Mouse (Mus musculus) midbrain, embryonic 12.5 days (tissue): Measurements from ENCODE around the gene Lair1. TPM values are rescaled to one million over a fixed set of nuclear protein-coding genes. Genes with fewer than 3 reads are reported as not detected.
"Not testable (repeated sequence)": the region's sequence is repeated elsewhere in the genome, so short reads cannot be mapped to it uniquely, and the experiment has no call there.

Source experiments
- ATAC-seq: fragments of 200-750 bp; cut with Nextera tagmentation; 2 replicates; pipeline ENCODE4 v1.8.0; 2017; ENCODE audit warnings: low read depth, moderate TSS enrichment, moderate library complexity; ENCODE audit not compliant: low FRiP score
- H3K27ac ChIP-seq: fragments of 300-500 bp; sonication (generic); replicated peaks from 2 replicates; pipeline ENCODE4 v1.5.1; 2016; ENCODE audit warnings: mild to moderate bottlenecking
- H3K27me3 ChIP-seq: fragments of 300-500 bp; sonication (generic); 2 replicates; pipeline ENCODE4 v1.6.1; 2016; ENCODE audit warnings: mild to moderate bottlenecking
- H3K36me3 ChIP-seq: fragments of 300-500 bp; sonication (generic); 2 replicates; pipeline ENCODE4 v1.6.1; 2016
- H3K4me1 ChIP-seq: fragments of 300-500 bp; sonication (generic); 2 replicates; pipeline ENCODE4 v1.6.1; 2016
- H3K4me2 ChIP-seq: fragments of 300-500 bp; sonication (generic); replicated peaks from 2 replicates; pipeline ENCODE4 v1.6.1; 2016; ENCODE audit warnings: mild to moderate bottlenecking, moderate library complexity
- H3K4me3 ChIP-seq: fragments of 300-500 bp; sonication (generic); 2 replicates; pipeline ENCODE4 v1.5.1; 2016; ENCODE audit warnings: mild to moderate bottlenecking
- H3K9ac ChIP-seq: fragments of 300-500 bp; sonication (generic); replicated peaks from 2 replicates; pipeline ENCODE4 v1.6.1; 2016; ENCODE audit warnings: mild to moderate bottlenecking, moderate library complexity
- H3K9me3 ChIP-seq: fragments of 300-500 bp; sonication (generic); 2 replicates; pipeline ENCODE4 v1.6.1; 2016; ENCODE audit warnings: mild to moderate bottlenecking
- WGBS: fragments of 180-500 bp; shearing (Covaris S2); methylation state at CpG from one replicate; pipeline ENCODE4 v1.1.7; 2016; 5-methylcytosine and 5-hydroxymethylcytosine counted together
- polyA plus RNA-seq: library from polyadenylated mRNA; unstranded; fragments of >200 nt; fragmentation: Nextera tagmentation; extraction: Ambion mirVana; gene quantifications from 2 replicates; pipeline ENCODE4 v1.2.1, GENCODE M21; 2016

The Lair1 gene
- polyA plus RNA-seq, 1 experiment from 2014 or later = 1.4 TPM

GRCm38 (mm10) chr7:4081706-4082105 is 18.7 kb upstream of the Lair1 start:
- ATAC-seq = no peak
- no peak overlapping the region for H3K9ac ChIP-seq

GRCm38 (mm10) chr7:4080552-4080951 is 17.5 kb upstream of the Lair1 start:
- WGBS = 92% methylated on average over 4 of the region's 4 CpGs
- H3K9ac ChIP-seq = no peak overlapping the region
- no peaks in the 10 kb centered on the region for H3K9me3 ChIP-seq
- no peak overlapping the region for H3K4me2 ChIP-seq
- H3K36me3 ChIP-seq = no peaks in the 10 kb centered on the region
- ATAC-seq = no peak
- no peak overlapping the region for H3K4me3 ChIP-seq
- H3K4me1 ChIP-seq = no peaks in the 10 kb centered on the region
- no peak overlapping the region for H3K27ac ChIP-seq
- H3K27me3 ChIP-seq = no peaks in the 10 kb centered on the region

More at GRCm38 (mm10) chr7:4081706-4082105, 18.7 kb upstream of the Lair1 start:
- Histone ChIP-seq H3K4me2 (no peak overlapping the region), H3K4me3 (no peak overlapping the region), H3K9me3 (no peaks in the 10 kb centered on the region), H3K27ac (no peak overlapping the region), H3K4me1 (no peaks in the 10 kb centered on the region), H3K27me3 (no peaks in the 10 kb centered on the region), H3K36me3 (no peaks in the 10 kb centered on the region)

- WGBS = 83% methylated on average over 7 of the region's 7 CpGs
- H3K9me3 ChIP-seq = no peaks in the 10 kb centered on the region
Observed at GRCm38 (mm10) chr7:4079511-4079910, 16.5 kb upstream of the Lair1 start.

GRCm38 (mm10) chr7:4073144-4073543 is 10.1 kb upstream of the Lair1 start:
- no peaks in the 10 kb centered on the region for H3K9me3 ChIP-seq
- ATAC-seq = no peak
- H3K4me3 ChIP-seq = no peak overlapping the region
- H3K4me1 ChIP-seq = no peaks in the 10 kb centered on the region
- 81% methylated on average over 3 of the region's 3 CpGs for whole genome bisulfite sequencing
- H3K4me2 ChIP-seq = no peak overlapping the region
- no peaks in the 10 kb centered on the region for H3K27me3 ChIP-seq
- H3K27ac ChIP-seq = no peak overlapping the region
- no peak overlapping the region for H3K9ac ChIP-seq
- H3K36me3 ChIP-seq = no peaks in the 10 kb centered on the region

More at GRCm38 (mm10) chr7:4079511-4079910, 16.5 kb upstream of the Lair1 start:
- no peak overlapping the region for H3K27ac ChIP-seq
- H3K27me3 ChIP-seq = no peaks in the 10 kb centered on the region
- H3K9ac ChIP-seq = no peak overlapping the region
- no peak for ATAC-seq
- H3K4me2 ChIP-seq = no peak overlapping the region
- H3K4me3 ChIP-seq = no peak overlapping the region
- H3K4me1 ChIP-seq = no peaks in the 10 kb centered on the region
- H3K36me3 ChIP-seq = no peaks in the 10 kb centered on the region

GRCm38 (mm10) chr7:4071066-4071465 is 8.1 kb upstream of the Lair1 start:
- no peak for ATAC-seq
- Histone ChIP-seq H3K4me3 (no peak overlapping the region), H3K4me1 (no peaks in the 10 kb centered on the region), H3K27me3 (no peaks in the 10 kb centered on the region), H3K27ac (no peak overlapping the region), H3K9ac (no peak overlapping the region), H3K4me2 (no peak overlapping the region), H3K36me3 (no peaks in the 10 kb centered on the region), H3K9me3 (no peaks in the 10 kb centered on the region)
- 89% methylated on average over 6 of the region's 6 CpGs for WGBS

- H3K4me3 ChIP-seq = no peak overlapping the region
- H3K27me3 ChIP-seq = no peaks in the 10 kb centered on the region
- no peaks in the 10 kb centered on the region for H3K4me1 ChIP-seq
- no peak overlapping the region for H3K4me2 ChIP-seq
- ATAC-seq = no peak
- no peaks in the 10 kb centered on the region for H3K9me3 ChIP-seq
- no peak overlapping the region for H3K9ac ChIP-seq
- WGBS = 89% methylated on average over 1 of the region's 1 CpGs
- no peak overlapping the region for H3K27ac ChIP-seq
- no peaks in the 10 kb centered on the region for H3K36me3 ChIP-seq
Observed at GRCm38 (mm10) chr7:4063714-4064425, 866 bp upstream of the Lair1 start.

- H3K9me3 ChIP-seq, H3K4me2 ChIP-seq, H3K27me3 ChIP-seq, H3K4me1 ChIP-seq, H3K4me3 ChIP-seq, H3K36me3 ChIP-seq, ATAC-seq, H3K9ac ChIP-seq, H3K27ac ChIP-seq: not testable (repeated sequence)
- WGBS = 53% methylated on average over 9 of the region's 9 CpGs
Observed at GRCm38 (mm10) chr7:4060602-4061188, 2.3 kb downstream of the Lair1 start.

- Histone ChIP-seq H3K36me3 (no peaks in the 10 kb centered on the region), H3K27ac (no peak overlapping the region), H3K9me3 (no peaks in the 10 kb centered on the region), H3K9ac (no peak overlapping the region), H3K4me3 (no peak overlapping the region), H3K4me2 (no peak overlapping the region), H3K27me3 (no peaks in the 10 kb centered on the region), H3K4me1 (no peaks in the 10 kb centered on the region)
- no peak for ATAC-seq
- 37% methylated on average over 3 of the region's 3 CpGs for WGBS
Observed at GRCm38 (mm10) chr7:4026794-4027421, 36.1 kb downstream of the Lair1 start.

- not testable (repeated sequence) for H3K4me3 ChIP-seq, ATAC-seq, H3K4me2 ChIP-seq, H3K27me3 ChIP-seq, H3K4me1 ChIP-seq, H3K9ac ChIP-seq, H3K36me3 ChIP-seq, H3K27ac ChIP-seq
- 64% methylated on average over 3 of the region's 3 CpGs for WGBS
- H3K9me3 ChIP-seq = peaks cover 28% of the 10 kb centered on the region
Observed at GRCm38 (mm10) chr7:4004636-4005035, 58.4 kb downstream of the Lair1 start.

- not testable (repeated sequence) for ATAC-seq, H3K4me1 ChIP-seq, H3K27me3 ChIP-seq, H3K27ac ChIP-seq, H3K36me3 ChIP-seq, H3K4me2 ChIP-seq, H3K9ac ChIP-seq, H3K4me3 ChIP-seq
- peaks cover 23% of the 10 kb centered on the region; the same call in 1 of the 2 replicates for H3K9me3 ChIP-seq
- 71% methylated on average over 4 of the region's 4 CpGs for WGBS
Observed at GRCm38 (mm10) chr7:4003996-4004395, 59.0 kb downstream of the Lair1 start.

- H3K27me3 ChIP-seq = no peaks in the 10 kb centered on the region
- no peak overlapping the region for H3K27ac ChIP-seq
- no peak for ATAC-seq
- WGBS = 91% methylated on average over 2 of the region's 2 CpGs
- H3K9ac ChIP-seq = no peak overlapping the region
- H3K4me1 ChIP-seq = no peaks in the 10 kb centered on the region
- no peak overlapping the region for H3K4me2 ChIP-seq
- no peaks in the 10 kb centered on the region for H3K36me3 ChIP-seq
- no peaks in the 10 kb centered on the region for H3K9me3 ChIP-seq
- H3K4me3 ChIP-seq = no peak overlapping the region
Observed at GRCm38 (mm10) chr7:3962017-3962416, 101.0 kb downstream of the Lair1 start.

- 82% methylated on average over 3 of the region's 3 CpGs for WGBS
- no peak overlapping the region for H3K4me2 ChIP-seq
Observed at GRCm38 (mm10) chr7:3957387-3957786, 105.6 kb downstream of the Lair1 start.

More at GRCm38 (mm10) chr7:3957387-3957786, 105.6 kb downstream of the Lair1 start:
- Histone ChIP-seq H3K4me3 (no peak overlapping the region), H3K4me1 (no peaks in the 10 kb centered on the region), H3K9me3 (0 out of 2 replicates have a peak, but pooled peaks cover 6% of the 10 kb centered on the region), H3K36me3 (no peaks in the 10 kb centered on the region), H3K27me3 (no peaks in the 10 kb centered on the region), H3K9ac (no peak overlapping the region), H3K27ac (no peak overlapping the region)
- ATAC-seq = no peak
